Mouse (Mus musculus): Measurements from ENCODE around the gene Gm10666.
"Not testable (repeated sequence)": the region's sequence is repeated elsewhere in the genome, so short reads cannot be mapped to it uniquely, and the experiment has no call there.

Gene Gm10666

DNA sequence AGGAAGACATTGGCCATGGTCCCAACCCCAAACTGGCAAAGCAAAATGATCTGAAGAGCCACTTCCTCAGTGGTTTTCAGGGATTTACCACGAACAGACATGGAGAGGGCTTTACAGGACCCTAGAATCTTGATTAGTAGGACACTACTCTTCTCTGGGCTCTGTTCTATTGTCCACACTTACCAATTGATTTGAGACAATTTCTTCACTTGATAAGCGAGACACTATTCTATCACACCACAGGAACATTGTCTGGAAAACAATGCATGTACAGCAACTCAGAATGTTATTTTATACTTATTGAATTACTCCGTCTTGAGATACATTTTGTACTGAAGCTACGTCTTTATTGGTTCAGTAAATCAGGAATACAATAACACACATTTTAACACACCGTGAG lies at the start of gene Gm10666:
Gene Gm10666 (minus strand): TSS at position 101 of the 400 bp plus-strand sequence.
- not testable (repeated sequence) for DNase-seq (ENCODE audit: low spot score in 2 of 2)

DNA sequence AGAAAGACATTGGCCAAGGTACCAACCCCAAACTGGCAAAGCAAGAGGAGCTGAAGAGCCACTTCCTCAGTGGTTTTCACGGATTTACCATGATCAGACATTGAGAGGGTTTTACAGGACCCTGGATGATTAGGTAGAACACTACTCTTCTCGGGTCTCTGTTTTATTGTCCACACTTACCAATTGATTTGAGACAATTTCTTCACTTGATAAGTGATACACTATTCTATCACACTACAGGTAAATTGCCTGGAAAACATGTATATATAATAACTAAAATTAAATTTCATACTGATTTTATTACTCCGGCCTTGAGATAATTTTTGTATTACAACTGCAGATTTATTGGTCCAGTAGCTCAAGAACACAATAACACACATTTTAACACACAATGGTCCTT lies 29.4 kb upstream of the Gm10666 start, which contains the start of gene Vmn1r142:
Gene Vmn1r142 (minus strand): TSS at position 101 of the 400 bp plus-strand sequence.
- DNase-seq (ENCODE audit: low spot score in 2 of 2), result not testable (repeated sequence)

DNA sequence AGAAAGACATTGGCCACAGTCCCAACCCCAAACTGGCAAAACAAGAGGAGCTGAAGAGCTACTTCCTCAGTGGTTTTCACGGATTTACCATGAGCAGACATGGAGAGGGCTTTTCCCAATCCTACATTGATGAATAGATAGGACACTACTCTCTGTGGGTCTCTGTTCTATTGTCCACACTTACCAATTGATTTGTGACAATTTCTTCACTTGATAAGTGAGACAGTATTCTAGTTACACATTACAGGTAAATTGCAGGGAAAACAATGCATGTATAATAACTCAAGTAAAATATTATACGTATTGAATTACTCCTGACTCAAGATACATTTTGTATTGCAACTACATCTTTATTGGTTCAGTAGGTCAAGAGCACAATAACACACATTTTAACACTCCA lies 16.4 kb downstream of the Gm10666 start, which contains the start of gene Gm16451:
Gene Gm16451 (minus strand): TSS at position 101 of the 400 bp plus-strand sequence.
- not testable (repeated sequence) for DNase-seq (ENCODE audit: low spot score in 2 of 2)

Measured in urinary bladder, adult 18-20 months (tissue).